Mouse (Mus musculus) adrenal gland, postnatal 36 days (tissue): ENCODE measurements at regions not wholly inside any gene's neighbourhood (a gene's known extent, or its start where the extent isn't known, plus 50 kb on each side); places are given as distances from the start of the nearest gene placed in this dataset.

ENCODE experiments used
- DNase-seq, 2 experiments: peaks; one replicate each; pipeline ENCODE4 v3.0.0; 2021; ENCODE audit warnings: mixed read lengths in 1 of 2

- peak; percentile 32 to 68 for DNase-seq
These were observed 174.4 kb upstream of the Klf12 start for GRCm38 (mm10) chr14:100458727-100459447.

GRCm38 (mm10) chr14:100457870-100458726 lies 173.6 kb upstream of the Klf12 start:
- DNase-seq: peak in 1 of 2 experiments; percentile 34

GRCm38 (mm10) chr14:100446130-100446529 lies 161.7 kb upstream of the Klf12 start:
- DNase-seq: no peak

DNA sequence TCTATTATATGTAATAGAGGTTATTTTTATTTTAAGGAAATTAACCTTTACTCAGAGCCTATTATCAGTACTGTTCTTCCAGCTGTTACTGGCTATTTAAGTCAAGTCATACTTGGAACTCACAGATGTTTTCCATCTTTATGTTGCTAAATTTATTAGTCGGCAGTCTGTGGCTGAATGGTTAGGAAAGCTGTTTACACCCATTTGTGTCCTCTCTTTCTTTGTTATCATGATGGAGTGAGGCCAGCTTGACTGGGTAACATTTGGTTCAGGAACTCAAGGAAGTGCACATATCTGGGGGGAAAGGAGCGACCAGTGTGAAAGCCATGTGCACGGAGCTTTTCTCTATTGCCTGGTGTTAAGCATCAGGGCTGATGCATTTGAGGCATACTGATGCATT lies 160.4 kb upstream of the Klf12 start:
- no peak for DNase-seq

DNA sequence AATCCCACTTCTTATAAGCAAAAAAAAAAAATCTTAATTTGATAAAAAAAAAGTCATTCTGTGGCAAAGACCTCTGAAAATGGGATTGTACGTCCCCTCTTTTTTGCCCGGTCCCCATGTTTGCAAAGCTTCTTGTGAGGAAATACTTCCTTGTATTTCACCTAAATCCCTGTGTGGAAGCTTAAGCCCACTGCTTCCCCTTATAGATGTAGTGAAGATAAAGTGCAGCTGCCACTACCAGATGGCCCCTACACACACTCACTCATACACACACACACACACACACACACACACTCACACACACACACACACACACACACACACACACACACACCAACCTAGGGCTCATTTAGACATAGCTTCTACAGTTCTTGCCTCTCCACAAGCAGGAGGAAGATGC lies 159.6 kb upstream of the Klf12 start:
- DNase-seq: no peak

DNA sequence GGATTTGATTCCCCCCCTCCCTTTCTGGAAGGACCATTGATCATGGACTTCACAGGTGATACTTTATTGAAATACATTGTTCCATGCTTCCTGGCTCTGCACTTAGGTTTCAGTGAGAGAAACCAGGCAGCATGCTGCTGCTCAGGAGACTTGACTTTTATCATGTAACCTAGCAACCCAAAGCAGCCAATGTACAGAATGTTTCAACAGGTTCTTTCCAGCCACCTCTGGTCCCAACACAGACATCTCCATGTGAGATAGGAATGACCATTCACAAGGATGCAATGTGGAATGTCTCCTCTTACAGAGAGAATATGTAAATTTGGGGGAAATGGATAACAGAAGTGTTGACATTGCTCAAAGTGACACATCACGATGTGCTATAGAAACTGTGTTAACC lies 153.1 kb upstream of the Klf12 start:
- DNase-seq: no peak

GRCm38 (mm10) chr14:100429662-100430061 lies 145.2 kb upstream of the Klf12 start:
- DNase-seq: no peak

- no peak for DNase-seq
These were observed 141.9 kb upstream of the Klf12 start for GRCm38 (mm10) chr14:100426399-100426798.

DNA sequence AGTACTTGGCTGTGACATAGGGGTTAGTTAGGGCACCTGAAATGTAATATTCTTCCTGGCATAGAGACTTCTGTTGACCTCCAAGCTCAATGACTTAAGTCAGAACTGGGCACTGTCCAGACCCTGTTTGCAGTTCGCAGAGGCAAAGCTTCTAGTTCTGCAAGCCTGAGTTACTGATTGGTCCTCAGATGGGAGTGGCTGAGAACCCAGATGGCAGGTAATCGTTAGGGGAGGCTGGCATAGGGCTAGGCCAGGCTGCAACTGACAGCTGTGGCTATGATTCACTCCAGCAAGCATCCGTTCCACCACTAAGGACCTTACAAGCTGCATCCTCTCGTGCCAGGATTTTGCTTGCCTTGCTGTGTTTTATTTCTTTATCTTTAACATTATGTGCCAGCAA lies 139.3 kb upstream of the Klf12 start:
- DNase-seq: no peak

GRCm38 (mm10) chr14:100421666-100422065 lies 137.2 kb upstream of the Klf12 start:
- no peak for DNase-seq

- DNase-seq: no peak
These were observed 130.6 kb upstream of the Klf12 start for GRCm38 (mm10) chr14:100415099-100415498.

DNA sequence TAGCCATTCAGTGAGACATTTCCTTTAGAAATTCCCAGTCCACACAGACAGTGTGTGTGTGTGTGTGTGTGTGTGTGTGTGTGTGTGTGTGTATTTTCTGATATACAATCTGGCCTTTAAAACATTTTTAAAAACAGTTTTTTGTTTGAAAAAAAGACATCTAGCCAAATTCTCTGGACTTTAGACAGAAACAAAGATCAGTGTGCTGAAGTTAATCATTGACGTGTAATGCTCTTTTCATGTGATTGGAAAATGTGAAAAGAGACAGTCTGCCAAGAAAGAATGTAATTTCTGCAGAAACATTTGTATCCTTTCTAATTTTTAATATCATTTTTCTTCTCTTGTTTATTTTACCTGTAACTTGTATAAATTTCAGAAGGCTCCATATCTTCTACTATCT lies 127.7 kb upstream of the Klf12 start:
- DNase-seq: no peak

DNA sequence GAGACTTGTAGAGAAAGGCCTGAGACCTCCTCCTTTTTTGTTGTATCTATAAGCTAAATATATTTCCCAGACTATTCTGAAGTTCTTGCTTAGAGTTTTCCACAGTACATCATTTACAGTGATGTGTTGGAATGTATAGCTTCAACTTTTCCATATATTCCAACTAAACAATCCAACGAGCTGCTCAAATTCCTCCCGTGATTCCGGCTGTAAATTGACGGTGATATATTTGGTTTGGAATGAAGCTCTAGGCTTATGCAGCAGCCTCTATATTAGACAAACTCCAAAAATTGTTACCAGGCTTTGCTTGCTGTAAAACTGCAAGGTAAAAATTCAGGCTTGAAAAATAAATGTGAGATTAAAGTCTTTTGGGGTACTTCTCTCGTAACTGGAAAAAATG lies 112.7 kb upstream of the Klf12 start:
- DNase-seq: no peak

- no peak for DNase-seq
These were observed 90.9 kb upstream of the Klf12 start for GRCm38 (mm10) chr14:100375218-100375983.

- no peak for DNase-seq
These were observed 90.2 kb upstream of the Klf12 start for GRCm38 (mm10) chr14:100374494-100375217.

DNA sequence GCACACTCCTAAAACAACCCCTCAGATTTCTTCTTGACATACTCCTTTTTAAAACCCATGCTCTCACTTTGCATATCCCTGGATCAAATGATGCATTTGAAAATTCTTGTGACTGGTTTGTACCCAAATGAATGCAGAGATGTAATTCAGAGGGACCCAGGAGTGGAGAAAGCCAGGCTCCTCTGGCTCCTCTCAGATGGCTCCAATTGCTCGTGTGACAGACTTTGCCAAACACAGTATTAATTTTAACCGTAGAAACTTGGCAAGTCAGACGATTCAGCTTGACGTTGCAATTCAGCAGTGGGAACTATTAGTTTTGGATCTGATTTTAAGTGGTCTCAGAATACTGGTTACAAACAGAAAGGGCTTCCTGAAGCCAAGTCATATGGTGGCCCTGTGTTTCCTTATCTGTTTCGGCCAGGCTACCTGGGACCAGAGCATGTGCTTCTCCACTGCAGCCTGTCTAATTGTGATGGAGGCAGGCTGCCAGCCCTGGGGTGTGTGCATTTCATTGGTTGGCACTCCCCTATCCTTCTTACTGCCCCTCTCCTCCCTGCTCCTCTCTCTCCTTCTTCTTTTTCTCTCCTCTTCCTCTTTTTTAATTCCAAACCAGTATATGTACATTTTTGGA lies 81.9 kb upstream of the Klf12 start:
- no peak for DNase-seq

DNA sequence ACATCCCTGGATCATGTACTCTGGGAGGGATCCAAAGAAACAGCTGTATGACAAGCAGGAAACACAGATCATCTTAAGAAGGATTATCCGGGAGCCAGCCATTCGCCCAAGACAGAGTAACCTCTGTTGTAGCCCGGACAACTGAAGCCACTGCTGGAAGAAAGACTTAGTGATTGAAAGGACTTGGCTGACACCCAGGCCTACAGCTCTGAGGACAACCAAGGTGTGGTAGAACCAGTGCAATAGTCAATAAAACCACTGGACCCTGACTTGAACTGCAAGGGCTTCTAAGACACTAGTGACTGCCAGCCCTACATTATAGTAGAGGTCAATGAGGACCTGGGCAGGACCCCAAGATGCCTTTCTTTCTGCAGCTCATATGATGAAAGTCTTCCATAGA lies 78.3 kb upstream of the Klf12 start:
- no peak for DNase-seq

DNA sequence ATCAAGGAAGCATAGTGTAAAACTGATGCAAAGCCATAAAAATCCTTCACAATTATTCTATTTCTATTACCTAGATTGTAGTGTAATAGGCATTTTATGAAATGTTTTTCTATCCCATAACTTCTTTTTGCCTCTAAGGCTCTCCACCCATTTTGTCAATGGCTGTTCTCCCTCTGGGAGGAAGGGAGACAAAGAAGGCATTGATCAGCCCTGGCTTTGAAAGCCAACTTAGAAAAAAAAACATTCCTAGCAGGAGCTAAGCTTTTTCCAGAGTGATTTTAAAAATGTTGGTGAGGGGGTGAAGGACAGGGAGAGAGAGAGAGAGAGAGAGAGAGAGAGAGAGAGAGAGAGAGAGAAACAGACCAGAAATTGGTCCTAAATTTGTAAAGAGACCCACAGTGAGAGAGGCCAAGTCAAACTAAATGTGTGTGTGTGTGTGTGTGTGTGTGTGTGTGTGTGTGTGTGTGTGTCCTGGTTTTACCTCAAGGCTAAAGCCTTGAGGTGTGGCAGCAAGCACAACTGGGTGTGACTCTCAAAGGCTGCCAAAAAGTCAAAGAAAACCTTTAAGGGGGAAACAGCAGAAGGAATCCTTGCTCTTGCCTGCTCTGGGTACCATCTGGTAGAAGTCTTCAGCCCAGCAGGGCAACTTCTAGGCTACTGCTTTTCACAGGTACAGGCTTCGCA lies 77.0 kb upstream of the Klf12 start:
- DNase-seq: no peak

GRCm38 (mm10) chr14:100359881-100360280 lies 75.4 kb upstream of the Klf12 start:
- DNase-seq: peak; percentile 27 to 55

DNA sequence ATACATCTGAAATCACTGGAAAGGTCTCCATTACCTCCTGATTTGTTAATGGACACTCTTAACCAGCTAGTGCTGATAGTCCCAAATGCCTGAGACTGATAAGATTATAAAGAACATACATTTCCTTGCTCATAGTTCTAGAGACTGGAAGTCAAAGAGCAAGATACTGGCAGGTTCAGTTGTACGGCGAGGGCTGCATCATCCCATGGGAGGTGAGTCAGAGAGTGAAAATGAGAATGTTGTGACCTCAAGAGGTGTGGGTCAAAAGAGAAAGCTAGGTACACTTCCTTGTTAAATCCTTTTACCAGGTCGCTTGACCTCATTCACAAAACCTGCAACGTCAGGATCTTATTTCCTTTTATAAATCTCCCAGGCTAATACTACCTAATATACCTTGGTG lies 72.7 kb upstream of the Klf12 start:
- DNase-seq: no peak

DNA sequence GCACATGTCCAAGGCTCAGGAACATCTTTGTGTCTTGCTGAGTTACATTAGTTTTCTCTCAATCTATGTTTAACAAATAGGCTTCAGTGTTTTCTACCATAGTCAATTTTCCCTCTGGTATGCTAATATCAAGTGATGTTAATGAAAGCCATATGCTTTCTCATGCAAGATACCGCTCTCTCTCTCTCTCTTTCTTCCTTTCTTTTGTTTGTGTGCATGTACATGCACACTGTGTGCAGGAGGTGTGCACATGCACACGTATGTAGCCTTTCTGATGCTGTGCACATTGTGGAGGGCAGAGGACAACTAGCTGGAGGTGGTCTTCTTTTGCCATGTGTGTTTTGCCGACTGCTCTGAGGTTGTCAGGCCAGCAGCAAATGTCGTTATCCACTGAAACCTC lies 69.0 kb upstream of the Klf12 start:
- DNase-seq: no peak
